Mouse (Mus musculus): Measurements from ENCODE around the gene Rundc3a. TPM values are rescaled to one million over a fixed set of nuclear protein-coding genes. Genes with fewer than 3 reads are reported as not detected.

Rundc3a gene
- total RNA-seq, 2 experiments from 2014 or later: not detected

DNA sequence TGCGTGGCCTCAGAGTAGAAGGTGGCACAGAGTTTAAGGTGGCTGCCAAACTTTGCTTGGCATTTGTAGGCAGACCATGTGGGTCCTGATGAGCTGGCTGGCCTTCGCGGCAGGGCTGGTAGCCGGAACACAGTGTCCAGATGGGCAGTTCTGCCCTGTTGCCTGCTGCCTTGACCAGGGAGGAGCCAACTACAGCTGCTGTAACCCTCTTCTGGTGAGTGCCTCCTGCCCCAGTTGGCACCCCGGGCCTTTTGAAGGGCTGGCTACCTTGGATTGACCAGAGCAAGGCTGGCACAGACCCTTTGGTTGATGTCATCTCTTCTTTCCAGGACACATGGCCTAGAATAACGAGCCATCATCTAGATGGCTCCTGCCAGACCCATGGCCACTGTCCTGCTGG lies 39.7 kb downstream of the Rundc3a start:
- peak; percentile 92 for DNase-seq (ENCODE audit: low spot score)

DNA sequence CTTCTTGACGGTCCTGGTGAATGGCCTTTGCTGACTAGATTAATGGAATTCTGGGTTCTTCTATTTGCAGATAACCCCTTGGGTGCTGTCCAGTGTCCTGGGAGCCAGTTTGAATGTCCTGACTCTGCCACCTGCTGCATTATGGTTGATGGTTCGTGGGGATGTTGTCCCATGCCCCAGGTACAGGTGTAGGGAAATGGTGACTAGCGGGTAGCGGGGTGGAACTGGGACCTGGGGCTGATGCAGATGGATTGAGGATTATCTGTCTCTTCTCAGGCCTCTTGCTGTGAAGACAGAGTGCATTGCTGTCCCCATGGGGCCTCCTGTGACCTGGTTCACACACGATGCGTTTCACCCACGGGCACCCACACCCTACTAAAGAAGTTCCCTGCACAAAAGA lies 40.7 kb downstream of the Rundc3a start:
- DNase-seq (ENCODE audit: low spot score): no peak

DNA sequence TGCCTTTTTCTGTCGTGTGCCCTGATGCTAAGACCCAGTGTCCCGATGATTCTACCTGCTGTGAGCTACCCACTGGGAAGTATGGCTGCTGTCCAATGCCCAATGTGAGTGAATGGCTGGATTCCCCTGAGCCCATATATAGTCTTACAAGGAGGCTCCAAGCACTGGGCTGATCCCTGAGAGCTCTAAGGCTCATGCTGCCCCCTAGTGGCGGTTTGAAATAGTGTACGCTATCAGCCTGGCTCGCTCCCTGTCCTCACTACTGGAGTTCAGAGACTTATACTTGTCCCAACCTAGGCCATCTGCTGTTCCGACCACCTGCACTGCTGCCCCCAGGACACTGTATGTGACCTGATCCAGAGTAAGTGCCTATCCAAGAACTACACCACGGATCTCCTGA lies 41.2 kb downstream of the Rundc3a start:
- DNase-seq (ENCODE audit: low spot score): peak; percentile 87

DNA sequence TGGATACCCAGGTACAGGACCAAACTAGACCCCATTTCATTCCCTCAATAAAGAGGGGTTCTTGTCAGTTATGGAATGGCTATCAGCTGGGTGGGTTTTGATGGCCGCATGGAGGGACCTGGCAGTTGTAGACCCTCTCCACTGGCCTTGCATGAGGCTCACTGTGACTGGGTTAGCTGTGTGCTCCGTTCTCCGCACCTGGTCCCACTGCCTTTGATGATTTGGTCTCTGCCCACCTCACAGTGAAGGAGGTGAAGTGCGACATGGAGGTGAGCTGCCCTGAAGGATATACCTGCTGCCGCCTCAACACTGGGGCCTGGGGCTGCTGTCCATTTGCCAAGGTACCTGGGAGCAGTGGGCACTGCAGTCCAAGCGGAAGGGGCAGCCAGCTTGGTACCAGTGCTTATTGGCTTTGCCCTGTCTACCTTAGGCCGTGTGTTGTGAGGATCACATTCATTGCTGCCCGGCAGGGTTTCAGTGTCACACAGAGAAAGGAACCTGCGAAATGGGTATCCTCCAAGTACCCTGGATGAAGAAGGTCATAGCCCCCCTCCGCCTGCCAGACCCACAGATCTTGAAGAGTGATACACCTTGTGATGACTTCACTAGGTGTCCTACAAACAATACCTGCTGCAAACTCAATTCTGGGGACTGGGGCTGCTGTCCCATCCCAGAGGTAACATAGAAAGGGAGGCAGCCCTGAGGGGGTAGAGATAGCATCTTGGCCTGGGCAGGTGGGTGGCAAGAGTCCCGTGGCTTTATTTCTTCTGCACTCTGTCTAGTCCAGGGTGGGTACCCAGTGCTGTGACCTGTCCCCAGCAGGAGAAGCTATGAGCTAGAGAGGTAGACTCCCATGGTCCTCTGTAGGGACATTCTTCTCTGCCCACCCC lies 41.9 kb downstream of the Rundc3a start:
- DNase-seq (ENCODE audit: low spot score): no peak

DNA sequence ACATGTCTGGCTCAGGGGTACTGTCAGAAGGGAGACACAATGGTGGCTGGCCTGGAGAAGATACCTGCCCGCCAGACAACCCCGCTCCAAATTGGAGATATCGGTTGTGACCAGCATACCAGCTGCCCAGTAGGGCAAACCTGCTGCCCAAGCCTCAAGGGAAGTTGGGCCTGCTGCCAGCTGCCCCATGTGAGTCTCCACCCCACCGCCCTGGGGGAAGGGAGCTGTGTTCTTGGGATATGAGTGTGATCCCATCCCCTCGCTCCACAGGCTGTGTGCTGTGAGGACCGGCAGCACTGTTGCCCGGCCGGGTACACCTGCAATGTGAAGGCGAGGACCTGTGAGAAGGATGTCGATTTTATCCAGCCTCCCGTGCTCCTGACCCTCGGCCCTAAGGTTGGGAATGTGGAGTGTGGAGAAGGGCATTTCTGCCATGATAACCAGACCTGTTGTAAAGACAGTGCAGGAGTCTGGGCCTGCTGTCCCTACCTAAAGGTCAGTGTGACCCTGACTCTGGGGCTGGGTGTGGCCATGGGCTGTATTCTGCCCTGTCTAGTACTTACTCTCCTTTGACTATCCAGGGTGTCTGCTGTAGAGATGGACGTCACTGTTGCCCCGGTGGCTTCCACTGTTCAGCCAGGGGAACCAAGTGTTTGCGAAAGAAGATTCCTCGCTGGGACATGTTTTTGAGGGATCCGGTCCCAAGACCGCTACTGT lies 42.7 kb downstream of the Rundc3a start:
- no peak for DNase-seq (ENCODE audit: low spot score)

DNA sequence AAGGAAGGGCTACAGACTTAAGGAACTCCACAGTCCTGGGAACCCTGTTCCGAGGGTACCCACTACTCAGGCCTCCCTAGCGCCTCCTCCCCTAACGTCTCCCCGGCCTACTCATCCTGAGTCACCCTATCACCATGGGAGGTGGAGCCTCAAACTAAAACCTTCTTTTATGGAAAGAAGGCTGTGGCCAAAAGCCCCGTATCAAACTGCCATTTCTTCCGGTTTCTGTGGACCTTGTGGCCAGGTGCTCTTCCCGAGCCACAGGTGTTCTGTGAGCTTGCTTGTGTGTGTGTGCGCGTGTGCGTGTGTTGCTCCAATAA lies 43.2 kb downstream of the Rundc3a start:
- DNase-seq (ENCODE audit: low spot score): no peak

DNA sequence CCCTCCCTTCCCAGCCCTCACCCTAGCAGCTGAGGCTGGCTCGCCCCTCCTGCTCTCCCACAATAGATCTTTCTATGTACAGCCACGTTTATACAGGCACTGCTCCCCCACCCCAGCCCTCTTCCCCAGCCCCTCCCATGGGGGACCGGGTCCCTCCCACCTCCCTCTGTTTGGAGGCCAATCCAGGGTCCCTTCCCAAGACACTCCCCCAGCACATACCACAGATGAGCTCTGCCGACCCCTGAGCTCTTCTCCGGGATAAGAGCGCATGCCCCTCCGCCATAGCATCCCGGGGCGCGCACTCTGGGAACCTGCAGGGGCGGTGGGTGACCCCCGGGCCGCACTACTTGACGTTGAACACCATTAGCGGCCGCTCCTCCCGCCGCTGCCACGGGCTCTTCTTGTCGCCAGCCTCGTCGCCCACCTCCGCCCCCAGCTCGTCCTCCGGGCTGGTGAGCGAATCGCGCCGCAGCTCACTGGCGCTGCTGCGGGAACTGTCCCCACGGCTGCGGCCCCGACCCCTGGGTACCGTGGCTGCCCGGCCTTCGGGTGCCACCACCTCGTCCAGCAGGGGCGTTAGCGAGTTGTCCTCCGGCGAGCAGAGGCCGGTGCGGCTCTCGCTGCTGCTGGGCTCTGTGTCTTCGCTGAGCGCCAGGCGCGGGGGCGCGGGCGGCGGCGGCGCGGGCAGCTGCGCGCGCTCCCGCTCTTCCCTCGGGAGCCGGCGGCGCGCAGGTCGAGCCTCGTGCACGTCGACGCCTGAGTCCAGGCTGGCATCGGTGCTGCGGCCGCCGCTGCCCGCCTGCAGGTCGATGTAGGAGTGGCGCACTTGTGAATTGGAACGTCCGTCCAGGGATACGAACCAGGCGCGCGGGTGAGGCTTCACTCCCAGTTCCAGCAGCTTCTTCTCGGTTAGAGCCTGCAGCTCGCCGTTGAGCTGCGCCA lies 44.2 kb downstream of the Rundc3a start:
- peak; percentile 62 for DNase-seq (ENCODE audit: low spot score)

DNA sequence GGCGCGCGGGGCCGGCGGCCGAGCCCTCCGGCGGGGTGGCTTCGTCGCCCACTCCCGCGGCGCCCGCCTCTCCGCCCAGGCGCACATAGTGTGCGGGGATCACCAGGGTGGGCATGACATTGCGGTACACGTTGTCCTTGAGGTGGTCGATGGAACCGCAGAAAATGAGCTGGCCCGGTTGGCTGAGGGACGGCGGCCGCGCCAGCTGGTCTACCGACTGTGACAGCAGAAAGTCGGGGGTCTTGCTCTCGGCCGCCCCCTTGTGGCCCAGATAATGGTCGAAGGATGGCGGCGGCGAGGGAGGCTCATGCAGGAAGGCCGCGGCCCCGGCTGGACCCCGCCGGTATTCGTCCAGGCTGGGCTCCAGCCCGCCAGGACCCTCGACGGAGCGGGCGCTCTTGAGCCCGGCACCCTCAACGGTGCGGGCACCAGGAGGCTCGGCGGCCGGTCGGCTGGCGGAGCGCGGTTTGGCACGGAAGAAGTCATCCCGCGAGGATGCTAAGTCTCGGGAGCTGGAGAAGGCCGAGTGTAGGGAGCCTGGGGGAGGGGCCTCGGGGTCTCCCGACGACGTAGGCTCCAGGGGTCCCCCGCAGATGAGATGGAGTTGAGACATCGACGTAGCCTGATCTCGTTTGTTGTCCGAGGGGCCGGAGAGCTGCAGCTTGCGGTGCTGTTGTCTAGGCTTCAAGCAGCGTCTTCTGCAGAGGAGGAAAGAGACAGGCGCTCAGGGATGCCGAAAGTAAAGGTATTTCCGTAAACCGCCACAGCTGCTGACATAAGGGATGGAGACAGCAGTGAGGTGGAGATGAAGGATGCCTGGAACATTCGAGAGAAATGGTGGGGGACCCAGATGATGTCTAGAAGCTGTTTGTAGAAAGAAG lies 45.2 kb downstream of the Rundc3a start:
- peak; percentile 85 for DNase-seq (ENCODE audit: low spot score)

DNA sequence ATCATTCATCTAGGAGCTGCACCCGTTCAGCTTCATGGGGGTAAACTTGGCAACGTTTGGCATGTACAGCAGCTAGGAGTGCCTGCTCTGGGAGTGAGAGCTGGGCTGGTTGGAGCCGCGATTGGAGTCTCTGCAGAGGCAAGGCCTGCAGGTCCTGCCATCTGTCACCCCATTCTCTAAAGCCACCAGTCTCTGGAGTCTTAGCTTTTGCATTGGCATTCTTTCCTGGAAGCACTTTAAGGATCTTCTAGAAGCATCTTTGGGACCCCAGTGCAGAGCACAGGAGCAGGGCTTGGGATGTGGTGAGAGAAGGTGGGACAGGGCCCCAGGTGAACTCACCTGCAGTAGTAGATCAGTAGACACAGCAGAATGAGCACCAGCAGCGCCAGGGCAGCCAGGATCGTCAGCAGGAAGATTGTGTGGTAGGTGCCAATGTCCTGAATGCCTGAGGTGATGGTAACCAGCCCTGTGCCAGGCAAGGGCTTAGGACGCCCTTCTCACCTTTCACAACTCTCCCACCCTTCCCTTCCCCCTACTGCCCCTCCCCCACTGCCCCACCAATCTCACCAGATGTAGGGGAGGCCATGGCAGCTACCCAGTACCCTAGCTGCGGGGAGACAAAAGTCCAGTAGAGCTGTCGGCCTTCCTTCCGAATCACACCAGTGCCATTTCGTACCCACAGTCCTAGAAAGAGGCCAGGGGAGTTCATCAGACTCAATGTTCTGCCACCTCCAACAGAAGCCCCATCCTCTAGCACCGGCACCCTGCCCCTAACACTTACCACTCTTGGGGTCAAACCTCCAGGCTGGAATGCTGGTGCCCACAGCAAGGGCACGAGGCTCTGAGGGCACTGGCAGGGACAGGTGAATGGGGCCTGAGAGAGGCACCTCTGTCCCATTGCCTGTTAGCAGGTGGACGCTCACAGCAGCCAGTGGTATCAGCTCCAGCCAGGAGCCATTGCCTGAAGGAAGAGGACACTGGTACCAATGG lies 46.2 kb downstream of the Rundc3a start:
- DNase-seq (ENCODE audit: low spot score): no peak

DNA sequence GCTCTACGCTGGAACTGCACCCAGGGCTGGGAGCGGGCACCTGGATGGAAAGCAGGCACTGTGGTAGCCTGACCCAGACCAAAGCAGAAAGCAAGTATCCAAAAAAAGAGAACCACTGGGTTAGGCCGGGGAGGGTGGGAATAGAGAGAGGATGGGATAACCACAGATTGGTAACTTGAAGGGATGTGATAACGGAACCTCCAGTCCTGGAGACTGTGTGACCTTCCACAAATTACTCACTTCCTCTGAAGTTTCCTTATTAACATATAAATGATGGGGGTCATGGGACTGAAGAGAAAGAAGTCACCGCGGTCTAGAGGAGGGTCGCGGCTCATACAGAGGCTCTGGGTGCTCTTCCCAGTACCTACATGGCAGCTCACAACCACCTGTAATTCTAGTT lies 47.1 kb downstream of the Rundc3a start:
- DNase-seq (ENCODE audit: low spot score): no peak

DNA sequence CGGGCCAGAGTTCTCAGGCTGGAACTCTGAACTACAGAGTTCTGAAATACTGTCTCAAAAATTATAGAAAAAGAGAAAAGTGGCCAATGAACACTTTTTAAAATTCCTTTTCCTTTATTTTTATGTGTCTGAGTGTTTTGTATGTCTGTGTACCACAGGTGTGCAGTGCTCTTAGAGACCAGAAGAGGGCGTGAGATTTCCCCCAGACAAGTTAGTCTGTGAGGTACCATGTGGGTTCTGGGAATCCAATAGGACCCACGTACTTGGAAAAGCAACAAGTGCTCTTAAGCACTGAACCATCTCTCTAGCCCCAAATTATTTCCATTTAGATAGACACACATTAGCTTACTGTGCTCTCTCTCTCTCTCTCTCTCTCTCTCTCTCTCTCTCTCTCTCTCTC lies 48.2 kb downstream of the Rundc3a start:
- no peak for DNase-seq (ENCODE audit: low spot score)

DNA sequence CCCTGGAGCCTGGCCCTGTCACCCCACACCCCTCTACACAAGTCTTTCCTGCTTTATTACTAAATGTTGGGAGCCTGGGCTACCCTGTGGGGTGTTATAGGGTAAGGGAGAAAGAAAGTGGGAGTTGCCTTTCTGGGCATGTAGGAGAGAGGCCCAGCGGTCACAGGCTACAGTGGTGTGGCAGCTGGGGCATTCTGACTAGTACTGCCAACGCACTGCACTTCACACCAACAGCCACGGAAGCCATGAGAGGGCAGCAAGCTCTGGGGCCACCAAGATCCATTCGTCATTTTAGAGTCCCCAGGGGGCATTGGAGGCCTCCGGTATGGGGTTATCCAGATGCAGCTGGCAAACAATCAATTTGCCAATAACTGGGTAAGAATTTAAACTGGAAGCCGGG lies 48.9 kb downstream of the Rundc3a start:
- no peak for DNase-seq (ENCODE audit: low spot score)

DNA sequence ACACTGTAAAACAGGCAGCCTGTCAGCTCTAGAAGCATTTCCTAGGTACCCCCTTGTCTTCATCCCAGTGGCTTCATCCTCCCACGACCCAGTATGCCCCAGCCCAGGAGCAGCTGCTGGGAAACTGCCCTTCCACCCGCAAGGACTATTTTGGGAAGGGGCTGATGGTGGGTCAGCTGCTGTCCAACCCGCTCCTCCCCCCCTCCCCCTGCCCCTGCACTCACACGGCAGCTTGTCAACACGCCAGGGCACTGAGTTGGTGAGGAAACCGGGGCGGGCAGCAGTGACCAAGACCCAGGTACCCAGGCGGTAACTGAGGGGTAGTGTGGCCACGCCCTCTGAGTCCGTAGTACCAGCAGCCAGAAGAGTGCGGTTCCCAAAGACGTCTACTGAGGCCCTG lies 50.5 kb downstream of the Rundc3a start:
- no peak for DNase-seq (ENCODE audit: low spot score)

DNA sequence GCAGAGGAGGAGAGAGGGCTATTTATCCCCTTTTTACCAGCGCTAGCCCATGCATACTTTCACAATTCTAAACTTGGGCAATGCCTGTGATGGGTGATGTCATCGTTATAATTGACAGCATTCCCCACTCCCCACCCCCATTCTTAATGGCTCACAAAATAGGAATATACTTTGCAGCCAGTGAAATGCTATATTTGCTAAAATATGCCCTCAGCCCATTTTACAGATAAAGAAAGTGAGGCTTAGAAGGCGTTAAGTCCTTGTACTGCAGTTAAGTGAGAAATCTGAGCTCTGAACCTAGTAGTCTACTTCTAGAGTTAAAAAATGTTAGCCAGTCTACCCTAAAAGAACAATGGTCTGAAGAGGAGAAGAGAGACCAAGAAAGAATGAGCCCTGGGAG lies 51.1 kb downstream of the Rundc3a start:
- no peak for DNase-seq (ENCODE audit: low spot score)

DNA sequence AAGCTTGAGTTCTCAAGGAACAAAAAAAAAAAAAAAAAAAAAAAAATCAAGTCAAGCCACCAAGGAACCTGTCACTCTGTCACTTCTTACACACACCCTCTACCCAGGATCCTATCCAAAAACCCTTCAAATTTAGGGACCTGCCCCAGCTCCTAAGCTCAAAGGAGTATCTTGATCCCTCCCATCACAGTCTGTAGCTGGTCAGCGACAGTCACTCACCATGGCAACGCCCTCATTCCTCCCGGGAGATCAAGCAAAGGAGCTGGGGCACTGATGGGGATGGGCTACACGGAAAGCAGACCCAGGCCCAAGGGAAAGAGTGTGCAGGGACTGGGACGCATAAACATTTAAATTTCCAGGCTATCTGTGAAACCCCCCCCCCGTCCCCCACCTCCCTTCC lies 51.6 kb downstream of the Rundc3a start:
- DNase-seq (ENCODE audit: low spot score): no peak

DNA sequence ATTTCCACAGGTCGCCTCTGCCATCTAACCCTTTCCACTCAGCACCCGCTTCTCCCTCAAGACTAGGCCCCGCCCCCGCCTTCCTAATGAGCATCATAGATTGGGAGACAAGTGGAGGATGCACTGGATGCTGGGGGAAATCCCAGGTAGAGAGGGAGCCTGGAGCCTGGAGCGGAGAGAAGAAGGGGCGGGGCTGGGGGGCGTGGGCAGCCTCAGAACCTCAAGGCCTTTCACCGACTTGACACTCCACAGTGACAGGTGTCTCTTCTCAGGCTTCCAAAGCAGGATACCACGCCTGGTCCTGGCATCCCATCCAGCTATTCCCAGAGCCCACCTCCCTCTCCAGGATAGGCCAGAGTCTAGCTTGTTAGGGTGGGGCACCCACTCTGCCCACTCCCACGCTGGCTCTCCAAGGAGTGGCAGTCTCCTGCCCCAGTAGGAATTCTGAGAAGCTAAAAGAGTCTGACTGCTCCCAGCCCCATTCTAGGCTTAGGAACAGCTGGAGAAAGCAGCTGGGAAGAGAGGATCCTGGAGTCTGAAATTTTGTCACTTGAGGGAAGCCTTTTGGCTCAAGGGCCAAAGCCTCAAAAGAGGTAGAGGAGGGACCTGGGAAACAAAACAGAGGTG lies 52.2 kb downstream of the Rundc3a start:
- DNase-seq (ENCODE audit: low spot score): no peak

DNA sequence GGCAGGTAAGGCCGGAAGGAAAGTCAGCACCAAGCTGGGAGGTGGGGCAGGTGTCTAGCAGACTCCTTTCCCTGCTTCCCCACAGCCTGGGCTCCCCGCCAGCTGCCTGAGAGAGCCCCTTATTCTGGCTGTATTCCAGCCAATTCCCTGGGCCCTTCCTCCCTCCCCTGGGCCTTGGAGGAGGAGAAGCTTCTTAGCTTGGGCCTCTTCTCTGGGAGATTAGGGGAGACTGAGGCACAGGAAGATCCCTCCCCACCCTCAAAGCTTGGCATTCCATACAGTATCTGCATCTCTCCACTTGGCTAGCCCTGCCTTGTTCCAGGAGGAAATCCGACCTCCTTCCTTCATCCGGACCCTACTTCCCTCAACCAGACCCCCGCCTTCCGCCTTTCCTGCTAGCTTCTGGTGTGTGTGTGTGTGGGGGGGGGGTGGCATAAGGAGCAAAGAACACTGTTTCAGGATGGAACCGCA lies 52.7 kb downstream of the Rundc3a start:
- DNase-seq (ENCODE audit: low spot score): no peak

DNA sequence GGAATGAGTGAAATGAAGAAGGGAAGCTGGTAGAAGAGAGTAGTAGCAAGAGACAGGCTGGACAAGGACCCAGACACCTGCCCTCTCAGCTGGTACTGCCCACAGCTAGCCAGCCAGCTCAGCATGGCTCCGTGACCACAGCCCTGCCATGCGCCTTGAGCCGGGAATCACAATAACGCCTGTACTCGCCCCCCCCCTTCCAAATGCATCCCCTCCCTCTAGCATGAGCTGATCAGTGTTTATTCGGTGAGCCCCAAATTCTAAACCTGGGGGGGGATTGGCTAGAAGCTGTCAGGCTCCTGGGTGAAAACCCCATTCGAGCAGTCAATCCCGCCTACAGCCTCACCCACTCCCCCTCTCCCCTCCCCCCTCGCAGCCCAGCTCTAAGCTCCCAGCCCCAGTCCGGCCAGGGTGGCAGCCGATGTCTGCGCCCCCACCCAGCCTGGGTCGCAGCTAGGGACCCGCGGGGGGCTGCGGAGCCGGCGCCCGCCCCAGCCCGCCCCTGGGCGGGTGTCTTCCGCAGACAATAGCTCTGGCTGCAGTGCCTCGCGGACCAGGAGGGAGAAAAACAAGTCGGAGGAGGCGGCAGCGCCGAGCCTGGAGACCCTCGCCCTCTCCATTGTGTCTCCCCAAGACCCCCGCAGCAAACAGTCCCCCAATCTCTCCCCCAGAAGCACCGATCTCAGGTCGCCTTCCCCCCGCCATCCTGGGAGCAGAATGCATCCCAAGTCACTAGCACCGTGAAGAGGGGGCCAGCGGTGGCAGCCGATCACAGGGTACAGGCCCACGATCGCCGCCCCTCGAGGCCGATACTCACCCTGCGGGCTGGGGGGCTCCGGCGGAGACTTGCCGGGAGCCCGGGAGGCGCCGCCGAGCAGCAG lies 53.6 kb downstream of the Rundc3a start:
- no peak for DNase-seq (ENCODE audit: low spot score)
